Mouse (Mus musculus): ENCODE measurements at regions not wholly inside any gene's neighbourhood (a gene's known extent, or its start where the extent isn't known, plus 50 kb on each side); places are given as distances from the start of the nearest gene placed in this dataset.

- WGBS = 35% methylated on average over 5 of the region's 5 CpGs
- Histone ChIP-seq H3K4me2 (ENCODE audit: low read length) (no peak overlapping the region), H3K9ac (replicated peaks; ENCODE audit: low read depth, low read length) (no peak overlapping the region), H3K27ac (ENCODE audit: low read length) (no peak overlapping the region), H3K9me3 (ENCODE audit: control insufficient read depth, low read length) (no peaks in the 10 kb centered on the region), H3K27me3 (replicated peaks; ENCODE audit: control insufficient read depth, insufficient read depth, low read length) (no peaks in the 10 kb centered on the region), H3K36me3 (ENCODE audit: control insufficient read depth, insufficient read depth) (no peaks in the 10 kb centered on the region), H3K4me1 (replicated peaks; ENCODE audit: control insufficient read depth, insufficient read depth, low read length) (no peaks in the 10 kb centered on the region), H3K4me3 (replicated peaks; ENCODE audit: low read length) (no peak overlapping the region)
- no peak for ATAC-seq
Observed at GRCm38 (mm10) chr1:14570562-14570981, 1522.6 kb downstream of the 4930444P10Rik start.

GRCm38 (mm10) chr1:14570113-14570512 is 1523.0 kb downstream of the 4930444P10Rik start:
- Histone ChIP-seq H3K4me1 (replicated peaks; ENCODE audit: control insufficient read depth, insufficient read depth, low read length) (no peaks in the 10 kb centered on the region), H3K27me3 (replicated peaks; ENCODE audit: control insufficient read depth, insufficient read depth, low read length) (no peaks in the 10 kb centered on the region), H3K9ac (replicated peaks; ENCODE audit: low read depth, low read length) (no peak overlapping the region), H3K27ac (ENCODE audit: low read length) (no peak overlapping the region), H3K4me3 (replicated peaks; ENCODE audit: low read length) (no peak overlapping the region), H3K9me3 (ENCODE audit: control insufficient read depth, low read length) (no peaks in the 10 kb centered on the region), H3K4me2 (ENCODE audit: low read length) (no peak overlapping the region), H3K36me3 (ENCODE audit: control insufficient read depth, insufficient read depth) (no peaks in the 10 kb centered on the region)
- 59% methylated on average over 3 of the region's 3 CpGs for WGBS
- peak; percentile 79 for ATAC-seq

DNA sequence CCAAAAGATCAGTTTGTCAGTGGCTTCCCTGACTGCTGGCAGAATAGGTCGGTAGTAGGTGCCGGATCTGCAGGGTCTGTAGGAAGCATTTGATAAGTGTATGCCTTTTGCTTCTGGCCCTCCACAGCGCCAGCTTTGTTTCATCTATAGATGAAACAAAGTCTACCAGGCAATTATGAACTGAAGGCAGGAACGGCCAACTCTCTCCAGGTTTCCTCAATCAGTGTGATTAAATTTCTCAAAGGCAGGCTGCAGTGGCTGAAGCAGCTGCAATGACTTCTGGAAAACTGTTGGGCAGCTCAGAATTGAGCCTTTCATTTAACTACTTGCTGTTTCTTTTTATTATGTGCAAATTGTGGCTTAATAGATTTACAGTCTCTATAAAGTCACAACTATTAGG is 1526.1 kb downstream of the 4930444P10Rik start:
- no peak overlapping the region for H3K4me2 ChIP-seq (ENCODE audit: low read length)
- no peaks in the 10 kb centered on the region for H3K9me3 ChIP-seq (ENCODE audit: control insufficient read depth, low read length)
- no peak for ATAC-seq
- H3K27me3 ChIP-seq (replicated peaks; ENCODE audit: control insufficient read depth, insufficient read depth, low read length) = no peaks in the 10 kb centered on the region
- 50% methylated on average over 4 of the region's 4 CpGs for WGBS
- no peak overlapping the region for H3K27ac ChIP-seq (ENCODE audit: low read length)
- no peaks in the 10 kb centered on the region for H3K36me3 ChIP-seq (ENCODE audit: control insufficient read depth, insufficient read depth)
- no peak overlapping the region for H3K4me3 ChIP-seq (replicated peaks; ENCODE audit: low read length)
- H3K4me1 ChIP-seq (replicated peaks; ENCODE audit: control insufficient read depth, insufficient read depth, low read length) = no peaks in the 10 kb centered on the region
- H3K9ac ChIP-seq (replicated peaks; ENCODE audit: low read depth, low read length) = no peak overlapping the region

DNA sequence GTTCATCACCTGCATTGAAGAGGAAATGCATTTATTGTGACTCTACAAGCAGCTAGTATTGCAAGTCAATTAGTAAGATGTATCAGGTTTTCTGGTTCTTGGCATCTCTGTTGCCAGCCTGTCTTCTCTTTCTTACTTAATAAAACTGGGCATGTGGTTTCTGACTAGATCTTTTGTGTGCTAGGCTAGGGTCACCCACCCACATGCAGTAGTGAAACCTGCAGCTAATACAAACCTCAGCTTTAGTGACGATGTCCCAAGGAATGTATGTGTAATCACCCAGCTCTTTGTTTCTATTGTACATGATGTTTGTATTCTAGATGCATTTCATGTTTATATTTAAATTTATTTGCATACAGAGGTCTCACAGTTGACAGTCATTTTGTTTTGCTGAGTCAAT is 1526.7 kb downstream of the 4930444P10Rik start:
- Histone ChIP-seq H3K4me1 (replicated peaks; ENCODE audit: control insufficient read depth, insufficient read depth, low read length) (no peaks in the 10 kb centered on the region), H3K9me3 (ENCODE audit: control insufficient read depth, low read length) (no peaks in the 10 kb centered on the region), H3K36me3 (ENCODE audit: control insufficient read depth, insufficient read depth) (no peaks in the 10 kb centered on the region), H3K9ac (replicated peaks; ENCODE audit: low read depth, low read length) (no peak overlapping the region), H3K27ac (ENCODE audit: low read length) (no peak overlapping the region), H3K4me3 (replicated peaks; ENCODE audit: low read length) (no peak overlapping the region), H3K4me2 (ENCODE audit: low read length) (no peak overlapping the region), H3K27me3 (replicated peaks; ENCODE audit: control insufficient read depth, insufficient read depth, low read length) (no peaks in the 10 kb centered on the region)
- WGBS = 23% methylated on average over 1 of the region's 1 CpGs
- no peak for ATAC-seq

Measured in forebrain, embryonic 16.5 days (tissue).